Mouse (Mus musculus) bone marrow macrophage, adult 2 months (primary cell): ENCODE measurements around the gene Kcnmb2.

Source experiments
- CTCF ChIP-seq: IDR thresholded peaks from 2 replicates; pipeline ENCODE4 v1.5.1; 2012; ENCODE audit warnings: low read depth, mild to moderate bottlenecking, low read length, moderate library complexity
- POLR2A ChIP-seq: IDR thresholded peaks from 2 replicates; pipeline ENCODE4 v1.6.1; 2012; ENCODE audit warnings: mild to moderate bottlenecking, low read depth, low read length, borderline replicate concordance

- TF ChIP-seq CTCF (no peak), POLR2A (no peak)
Measured at GRCm38 (mm10) chr3:31979661-31980060, 77.4 kb downstream of the Kcnmb2 start.
